Mouse (Mus musculus) heart, embryonic 14.5 days (tissue): ENCODE data around the gene Ergic1. TPM values are rescaled to one million over a fixed set of nuclear protein-coding genes. Genes with fewer than 3 reads are reported as not detected.

ENCODE experiments used
- ATAC-seq: fragments of 200-750 bp; cut with Nextera tagmentation; 2 replicates; pipeline ENCODE4 v1.8.0; 2017; ENCODE audit warnings: low read depth, moderate TSS enrichment; ENCODE audit not compliant: insufficient number of reproducible peaks, insufficient read depth, low FRiP score
- H3K27ac ChIP-seq, 2 experiments: fragments of 200-500 bp in 1 of 2; fragments of 300-500 bp in 1 of 2; sonication (generic) in 1 of 2; replicated peaks in 1 of 2; 2 replicates each; pipeline ENCODE4 v1.5.1; 2012 to 2014; ENCODE audit warnings: low read depth in 2 of 2, low read length in 2 of 2, control low read depth in 1 of 2, mild to moderate bottlenecking in 1 of 2, mixed read lengths in 1 of 2; ENCODE audit not compliant: control insufficient read depth in 1 of 2, insufficient read depth in 1 of 2
- H3K27me3 ChIP-seq: fragments of 300-500 bp; sonication (generic); 2 replicates; pipeline ENCODE4 v1.6.1; 2014; ENCODE audit warnings: mild to moderate bottlenecking, low read length, control low read depth; ENCODE audit not compliant: control insufficient read depth, insufficient read depth
- H3K36me3 ChIP-seq: fragments of 300-500 bp; sonication (generic); 2 replicates; pipeline ENCODE4 v1.6.1; 2014; ENCODE audit warnings: mild to moderate bottlenecking, control low read depth, low read length, mixed read lengths; ENCODE audit not compliant: control insufficient read depth, insufficient read depth
- H3K4me1 ChIP-seq, 2 experiments: fragments of 200-500 bp in 1 of 2; fragments of 300-500 bp in 1 of 2; sonication (generic) in 1 of 2; 2 replicates each; pipeline ENCODE4 v1.6.1; 2012 to 2014; ENCODE audit warnings: low read length in 2 of 2, control low read depth in 1 of 2, mixed read lengths in 1 of 2; ENCODE audit not compliant: control insufficient read depth in 2 of 2, insufficient read depth in 2 of 2
- H3K4me2 ChIP-seq: fragments of 300-500 bp; sonication (generic); 2 replicates; pipeline ENCODE4 v1.6.1; 2014; ENCODE audit warnings: mild to moderate bottlenecking, low read length
- H3K4me3 ChIP-seq, 2 experiments: fragments of 200-500 bp in 1 of 2; fragments of 300-500 bp in 1 of 2; sonication (generic) in 1 of 2; 2 replicates each; pipeline ENCODE4 v1.5.1; 2012 to 2014; ENCODE audit warnings: low read length in 2 of 2, mild to moderate bottlenecking in 2 of 2, control low read depth in 1 of 2, low read depth in 1 of 2, moderate library complexity in 1 of 2; ENCODE audit not compliant: control insufficient read depth in 1 of 2, insufficient read depth in 1 of 2
- H3K9ac ChIP-seq: fragments of 300-500 bp; sonication (generic); 2 replicates; pipeline ENCODE4 v1.6.1; 2014; ENCODE audit warnings: mild to moderate bottlenecking, low read length
- H3K9me3 ChIP-seq: fragments of 300-500 bp; sonication (generic); 2 replicates; pipeline ENCODE4 v1.6.1; 2016; ENCODE audit warnings: low read length, control low read depth; ENCODE audit not compliant: control insufficient read depth
- WGBS: fragments of 180-500 bp; shearing (Covaris S2); extraction: QIAGEN DNeasy Blood & Tissue Kit; methylation state at CpG from one replicate; pipeline ENCODE4 v1.1.7; 2014; 5-methylcytosine and 5-hydroxymethylcytosine counted together
- polyA plus RNA-seq: library from polyadenylated mRNA; unstranded; fragments of >200 nt; fragmentation: Nextera tagmentation; extraction: Ambion mirVana; gene quantifications from 2 replicates; pipeline ENCODE4 v1.2.1, GENCODE M21; 2014

Ergic1 gene
- polyA plus RNA-seq, 1 experiment from 2014 or later: 121 TPM

DNA sequence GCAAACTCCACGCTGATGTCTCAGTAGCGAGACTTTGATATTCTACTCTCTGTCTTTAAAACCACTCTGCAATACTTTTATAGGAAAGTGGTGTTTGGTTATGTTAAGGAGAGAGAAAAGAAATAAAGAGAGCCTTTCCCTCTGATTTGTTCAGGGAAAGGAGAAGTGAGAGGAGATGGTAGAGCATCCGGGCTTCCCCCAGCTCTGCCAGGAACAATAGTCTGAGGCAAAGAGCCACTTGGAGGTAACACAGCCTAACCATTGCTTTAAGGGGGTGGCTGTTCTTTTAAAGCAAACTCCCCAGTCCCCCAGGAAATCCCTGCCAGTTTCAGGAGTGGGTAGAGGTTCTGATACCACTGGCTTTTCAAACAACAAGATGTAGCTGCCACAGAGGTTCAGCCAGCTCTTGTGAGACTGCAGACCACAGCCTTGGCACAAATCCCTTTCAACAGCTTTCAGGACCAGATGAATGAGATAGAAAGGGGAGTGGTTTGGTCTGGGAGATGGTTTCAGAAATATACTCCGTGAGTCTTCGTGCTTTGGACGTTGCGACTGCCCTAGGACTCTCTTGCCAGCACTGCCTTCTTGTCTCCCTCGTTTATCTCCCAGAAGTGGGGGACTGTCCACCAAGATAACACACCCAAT lies 16.8 kb upstream of the Ergic1 start:
- peak overlapping the region in 1 of 2 experiments; percentile 19; a peak in 2 of 4 replicates for H3K27ac ChIP-seq
- WGBS: 41% methylated on average over 8 of the region's 8 CpGs
- H3K9ac ChIP-seq: 0 out of 2 replicates have a peak overlapping the region, but pooled peaks have one; percentile 8

DNA sequence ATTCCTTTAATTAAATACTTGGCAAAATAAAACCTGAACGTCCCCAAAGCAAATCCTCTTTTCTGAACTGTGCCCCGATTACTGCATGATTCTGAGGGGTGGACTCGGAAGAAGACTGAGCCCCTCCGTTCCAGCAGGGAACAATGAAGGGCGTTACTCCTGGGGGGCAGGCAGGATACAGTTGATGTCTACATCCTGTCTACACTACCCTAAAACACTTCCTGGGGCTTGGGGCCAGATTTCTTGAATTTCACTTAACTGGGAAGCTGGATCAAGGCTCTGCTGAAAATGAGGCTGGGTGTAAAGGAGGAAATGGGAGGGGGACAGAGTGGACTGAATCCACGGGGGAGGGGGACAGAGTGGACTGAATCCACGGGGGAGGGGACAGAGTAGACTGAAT lies 13.5 kb upstream of the Ergic1 start:
- Histone ChIP-seq H3K36me3 (no peaks in the 10 kb centered on the region), H3K4me1 (peaks cover 20 to 25% of the 10 kb centered on the region in 2 experiments), H3K9ac (no peak overlapping the region; the same call in 1 of the 2 replicates), H3K27ac (peak overlapping the region; percentile 69 to 91), H3K27me3 (no peaks in the 10 kb centered on the region), H3K4me3 (no peak overlapping the region), H3K9me3 (no peaks in the 10 kb centered on the region), H3K4me2 (0 out of 2 replicates have a peak overlapping the region, but pooled peaks have one; percentile 12)
- WGBS: 31% methylated on average over 7 of the region's 7 CpGs
- ATAC-seq: peak; percentile 63

More for the DNA sequence above, 16.8 kb upstream of the Ergic1 start:
- no peaks in the 10 kb centered on the region for H3K36me3 ChIP-seq
- ATAC-seq: no peak
- no peaks in the 10 kb centered on the region for H3K27me3 ChIP-seq
- H3K4me1 ChIP-seq: peaks cover 13 to 14% of the 10 kb centered on the region in 2 experiments
- H3K4me3 ChIP-seq: no peak overlapping the region
- H3K4me2 ChIP-seq: no peak overlapping the region
- H3K9me3 ChIP-seq: no peaks in the 10 kb centered on the region

DNA sequence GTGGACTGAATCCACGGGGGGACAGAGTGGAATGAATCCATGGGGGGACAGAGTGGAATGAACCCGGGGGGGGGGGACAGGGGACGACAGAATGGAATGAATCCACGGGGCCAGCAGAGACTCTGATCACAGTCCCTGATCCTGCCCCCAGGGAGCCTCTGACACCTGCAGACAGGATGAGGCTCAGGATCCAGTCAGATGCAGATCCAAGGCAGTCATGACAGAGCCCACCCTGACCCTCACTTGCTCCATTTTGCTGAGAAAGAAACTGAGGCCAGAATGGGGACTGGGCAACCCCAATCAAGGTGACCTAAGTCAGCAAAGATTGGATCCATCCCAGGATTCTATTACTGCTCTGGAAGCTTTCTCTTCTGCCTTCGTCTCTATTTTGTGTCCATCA lies 12.7 kb upstream of the Ergic1 start:
- Histone ChIP-seq H3K9ac (peak overlapping the region; percentile 30; the same call in 1 of the 2 replicates), H3K36me3 (no peaks in the 10 kb centered on the region), H3K9me3 (no peaks in the 10 kb centered on the region), H3K4me3 (no peak overlapping the region), H3K27ac (peak overlapping the region; percentile 14 to 24; a peak in 2 of 4 replicates), H3K27me3 (no peaks in the 10 kb centered on the region), H3K4me2 (no peak overlapping the region), H3K4me1 (peaks cover 20 to 28% of the 10 kb centered on the region in 2 experiments)
- no peak for ATAC-seq
- WGBS: 13% methylated on average over 4 of the region's 5 CpGs

DNA sequence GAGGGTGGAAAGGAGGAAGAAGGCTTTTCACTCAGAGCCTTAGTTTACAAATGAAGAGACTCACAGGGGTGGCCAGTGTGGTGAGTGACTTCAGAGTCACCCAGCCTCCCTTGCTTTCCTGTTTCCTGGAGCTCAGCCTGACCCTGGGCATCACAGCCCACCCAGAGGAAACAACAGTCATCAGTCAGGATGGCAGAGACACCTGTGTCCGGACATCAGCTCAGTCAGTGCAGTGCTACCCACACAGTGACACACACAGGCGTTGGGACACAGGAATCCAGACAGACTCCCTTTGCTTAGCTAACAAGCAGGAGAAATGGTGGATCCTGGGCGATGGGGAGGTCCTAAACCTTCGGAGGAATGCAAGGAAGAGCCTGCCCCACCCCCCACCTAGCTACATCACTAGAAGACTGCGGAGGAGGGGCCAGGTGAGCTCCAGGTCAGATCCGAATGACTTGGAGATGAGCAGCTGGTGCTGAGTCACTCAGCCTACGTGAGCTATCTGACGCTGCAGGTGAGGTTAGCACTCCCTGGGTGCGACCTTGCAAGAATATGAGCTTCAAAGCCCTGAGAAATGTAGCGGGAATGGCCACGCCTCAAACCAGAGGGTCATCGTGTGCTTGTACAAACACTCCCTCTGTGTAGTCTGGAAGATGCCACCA lies 12.0 kb upstream of the Ergic1 start:
- H3K9me3 ChIP-seq: no peaks in the 10 kb centered on the region
- no peak overlapping the region for H3K4me2 ChIP-seq
- 27% methylated on average over 12 of the region's 12 CpGs for WGBS
- H3K4me1 ChIP-seq: peaks cover 20 to 27% of the 10 kb centered on the region in 2 experiments
- no peak overlapping the region for H3K4me3 ChIP-seq
- peak overlapping the region; percentile 14 to 24; a peak in 2 of 4 replicates for H3K27ac ChIP-seq
- no peaks in the 10 kb centered on the region for H3K27me3 ChIP-seq
- no peaks in the 10 kb centered on the region for H3K36me3 ChIP-seq
- peak overlapping the region; percentile 30; the same call in 1 of the 2 replicates for H3K9ac ChIP-seq
- ATAC-seq: 0 out of 2 replicates have a peak, but pooled peaks have one; percentile 13

DNA sequence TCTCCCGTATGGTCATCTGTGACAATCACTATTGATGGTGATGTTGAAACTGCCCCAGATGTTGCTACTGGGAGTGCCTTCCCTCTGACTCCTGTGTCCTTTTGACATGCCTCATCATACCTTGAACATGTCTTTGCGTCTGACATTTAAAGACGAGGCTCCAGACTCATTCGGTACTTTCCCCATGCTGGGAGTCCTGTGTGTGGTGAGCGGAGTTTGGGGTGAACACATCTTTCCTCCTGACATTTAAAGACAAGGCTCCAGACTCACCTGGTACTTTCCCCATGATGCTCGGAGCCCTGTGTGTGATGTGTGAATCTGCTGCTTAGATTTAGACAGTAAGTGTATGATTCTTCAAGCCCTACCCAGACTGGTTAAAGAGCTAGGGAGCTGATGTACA lies 10.2 kb upstream of the Ergic1 start:
- H3K4me3 ChIP-seq: no peak overlapping the region
- no peak overlapping the region for H3K27ac ChIP-seq
- no peaks in the 10 kb centered on the region for H3K36me3 ChIP-seq
- H3K4me1 ChIP-seq: peaks cover 15 to 20% of the 10 kb centered on the region in 2 experiments
- no peaks in the 10 kb centered on the region for H3K9me3 ChIP-seq
- ATAC-seq: no peak
- WGBS: 90% methylated on average over 6 of the region's 6 CpGs
- H3K9ac ChIP-seq: no peak overlapping the region
- H3K4me2 ChIP-seq: no peak overlapping the region
- no peaks in the 10 kb centered on the region for H3K27me3 ChIP-seq

DNA sequence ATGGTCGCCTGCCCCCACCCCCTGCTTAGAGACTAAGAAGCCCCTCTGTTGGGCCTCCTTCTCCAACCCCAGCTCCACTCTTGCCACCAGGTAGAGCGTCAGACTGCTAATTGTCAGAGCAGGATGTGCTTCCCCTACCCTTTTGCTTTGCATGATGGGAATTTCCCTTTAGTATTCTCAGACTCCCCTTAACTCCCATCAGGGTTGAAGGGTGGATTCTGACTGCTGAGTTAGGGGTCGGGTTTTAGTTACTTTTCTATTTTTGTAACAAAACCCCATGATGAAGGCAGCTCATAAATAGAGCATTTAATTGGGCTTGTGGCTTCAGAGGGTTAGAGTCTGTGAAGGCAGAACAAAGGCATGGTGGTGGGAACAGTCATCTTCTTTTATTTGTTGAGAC lies 8.3 kb upstream of the Ergic1 start:
- Histone ChIP-seq H3K4me3 (no peak overlapping the region), H3K9me3 (no peaks in the 10 kb centered on the region), H3K27me3 (no peaks in the 10 kb centered on the region), H3K4me1 (peaks cover 9 to 20% of the 10 kb centered on the region in 2 experiments), H3K27ac (peak overlapping the region in 1 of 2 experiments; percentile 28; a peak in 1 of 4 replicates), H3K9ac (no peak overlapping the region), H3K4me2 (no peak overlapping the region), H3K36me3 (no peaks in the 10 kb centered on the region)
- 61% methylated on average over 3 of the region's 3 CpGs for WGBS
- ATAC-seq: no peak

DNA sequence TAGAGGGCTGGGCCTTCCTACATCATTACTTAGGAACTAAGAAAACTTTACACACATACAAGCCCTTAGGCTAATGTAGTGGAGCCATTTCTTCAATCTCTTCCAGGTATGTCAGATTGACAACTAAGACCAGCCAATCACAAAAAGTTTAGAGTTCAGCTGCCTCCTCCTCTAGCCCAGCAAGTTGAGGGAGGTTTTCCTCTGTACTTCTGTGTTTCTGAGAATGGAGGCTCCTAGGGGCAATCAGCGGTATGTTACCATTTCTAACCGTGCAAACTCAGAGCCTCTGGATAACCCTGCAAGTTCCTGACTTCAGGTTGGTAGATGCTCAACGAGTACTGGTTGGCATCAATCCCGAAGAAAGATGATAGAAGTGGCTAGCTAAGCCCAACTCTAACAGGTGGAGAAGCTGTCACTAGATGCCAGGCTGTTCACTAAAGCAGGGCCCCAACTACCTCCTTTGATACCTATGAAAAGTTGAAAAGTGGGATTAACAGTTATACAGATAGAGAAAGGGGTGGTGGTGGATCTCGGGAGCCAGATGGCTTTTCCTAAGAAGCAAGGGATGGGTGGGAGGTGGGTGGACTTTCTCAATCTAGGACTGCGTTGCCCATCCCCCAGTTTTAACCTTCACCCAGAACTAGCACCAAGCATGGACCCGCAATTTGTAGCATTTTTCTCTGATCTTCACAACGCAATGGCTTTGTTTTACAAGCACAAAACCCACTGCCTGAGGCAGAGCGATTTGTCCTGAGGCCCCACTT lies 581 bp upstream of the Ergic1 start:
- 30% methylated on average over 9 of the region's 9 CpGs for WGBS
- ATAC-seq: no peak
- Histone ChIP-seq H3K9ac (peak overlapping the region; percentile 95), H3K9me3 (no peaks in the 10 kb centered on the region), H3K4me3 (peak overlapping the region; percentile 71 to 76), H3K36me3 (peaks cover 15% of the 10 kb centered on the region), H3K4me2 (peak overlapping the region; percentile 92), H3K27ac (peak overlapping the region; percentile 68 to 76), H3K4me1 (peaks cover 15 to 22% of the 10 kb centered on the region in 2 experiments), H3K27me3 (no peaks in the 10 kb centered on the region)
